26 mouse cellular contexts compared by ENCODE assay signal in the genomic region with DNA sequence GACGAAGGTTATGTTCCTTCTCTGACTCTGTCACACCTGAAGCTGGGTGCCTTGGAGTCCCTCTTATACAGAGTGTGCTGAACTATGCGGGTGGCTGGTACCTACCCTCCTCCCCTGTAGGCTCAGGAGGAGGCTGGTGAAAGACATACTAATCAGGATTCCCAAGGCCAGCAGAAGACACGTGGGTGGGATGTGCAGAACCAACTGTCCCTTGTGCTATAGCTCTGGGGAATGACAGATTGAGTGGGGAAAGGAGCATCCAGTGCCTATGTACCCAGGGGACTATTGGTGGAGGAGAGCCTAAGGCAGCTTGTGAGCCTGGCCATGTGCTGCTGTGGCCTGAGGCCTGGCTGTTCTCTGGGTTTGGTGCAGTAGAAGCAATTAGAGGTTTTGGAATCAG. TPM values are rescaled to one million over a fixed set of nuclear protein-coding genes. Genes with fewer than 3 reads are reported as not detected.
A peak's percentile ranks its signal among the peaks of the same experiment; 100 is the strongest.
DNase-seq lines count a peak whose midpoint lies in the region; ATAC-seq lines count a peak whose summit lies in the region.
"Had no signal": no experiment of that assay in that cellular context is flagged by ENCODE, and none has a peak within 500 bp of the region (broad histone marks: within the 10 kb centered on the region; RNA-seq: fewer than 3 reads in every experiment).

No protein-coding gene starts in this region.

- no peak overlapping the region for H3K4me3 ChIP-seq in kidney, embryonic 14.5 days (ENCODE audit: low read length)
- no peak overlapping the region for H3K4me3 ChIP-seq in kidney, embryonic 16.5 days (ENCODE audit: low read length)
- H3K4me3 ChIP-seq: hindbrain, embryonic 13.5 days; limb, embryonic 10.5 days; midbrain, embryonic 10.5 days; neural tube, embryonic 13.5 days had no signal

- H3K9me3 ChIP-seq in kidney, embryonic 14.5 days (ENCODE audit: control insufficient read depth, low read length) = no peaks in the 10 kb centered on the region
- no peaks in the 10 kb centered on the region for H3K9me3 ChIP-seq in kidney, embryonic 16.5 days (ENCODE audit: low read length)
- H3K9me3 ChIP-seq: hindbrain, embryonic 13.5 days; limb, embryonic 10.5 days; midbrain, embryonic 10.5 days; neural tube, embryonic 13.5 days had no signal

- no peaks in the 10 kb centered on the region for H3K27me3 ChIP-seq in kidney, embryonic 14.5 days (ENCODE audit: control insufficient read depth, insufficient read depth, low read length)
- no peaks in the 10 kb centered on the region for H3K27me3 ChIP-seq in kidney, embryonic 16.5 days (ENCODE audit: insufficient read depth, low read length)
- H3K27me3 ChIP-seq: hindbrain, embryonic 13.5 days; neural tube, embryonic 13.5 days had no signal

- H3K27ac ChIP-seq in kidney, embryonic 14.5 days (ENCODE audit: low read depth, low read length) = no peak overlapping the region
- no peak overlapping the region for H3K27ac ChIP-seq in kidney, embryonic 16.5 days (ENCODE audit: low read length)
- H3K27ac ChIP-seq: hindbrain, embryonic 13.5 days; limb, embryonic 10.5 days; midbrain, embryonic 10.5 days; neural tube, embryonic 13.5 days had no signal

- H3K9ac ChIP-seq in kidney, embryonic 14.5 days (ENCODE audit: low read depth, low read length) = no peak overlapping the region
- H3K9ac ChIP-seq in kidney, embryonic 16.5 days (replicated peaks; ENCODE audit: low read length) = no peak overlapping the region
- H3K9ac ChIP-seq: hindbrain, embryonic 13.5 days; neural tube, embryonic 13.5 days had no signal

- peak; percentile 37 to 56 for DNase-seq in adrenal gland, adult (ENCODE audit: inconsistent age in 2 of 2, low spot score in 1 of 2)
- DNase-seq in adrenal gland, adult 18-20 months (ENCODE audit: low spot score in 2 of 2) = no peak
- peak; percentile 56 to 57 for DNase-seq in right cerebral cortex, adult 2 months (ENCODE audit: low spot score in 2 of 2)
- no peak for DNase-seq in right cerebral cortex, postnatal 14 days
- peak; percentile 46 to 69 for DNase-seq in left cerebral cortex, postnatal 14 days (ENCODE audit: low spot score in 2 of 2)
- DNase-seq in retina, postnatal 1 day = no peak
- DNase-seq: cerebellum, adult 9-11 months; gastrocnemius, postnatal 25 days; heart, postnatal 14 days; kidney, adult 18-20 months; kidney, postnatal 25 days; lung, adult 18-20 months; lung, postnatal 4 days; thymus, postnatal 14 days had no signal

- H3K4me2 ChIP-seq in kidney, embryonic 14.5 days (replicated peaks; ENCODE audit: low read depth, low read length) = no peak overlapping the region
- no peak overlapping the region for H3K4me2 ChIP-seq in kidney, embryonic 16.5 days (replicated peaks; ENCODE audit: low read depth, low read length)
- H3K4me2 ChIP-seq: heart, embryonic 11.5 days; hindbrain, embryonic 13.5 days; neural tube, embryonic 13.5 days had no signal

- no peaks in the 10 kb centered on the region for H3K4me1 ChIP-seq in kidney, embryonic 14.5 days (ENCODE audit: control insufficient read depth, insufficient read depth, low read length)
- H3K4me1 ChIP-seq in kidney, embryonic 16.5 days (ENCODE audit: insufficient read depth, low read length) = no peaks in the 10 kb centered on the region
- H3K4me1 ChIP-seq: hindbrain, embryonic 13.5 days; midbrain, embryonic 10.5 days; neural tube, embryonic 13.5 days had no signal

- intact Hi-C loops in left cerebral cortex, postnatal 14 days (cut with DNase I) = no loop called here

- WGBS in kidney, embryonic 14.5 days = 81% methylated on average over 3 of the region's 3 CpGs
- 75% methylated on average over 3 of the region's 3 CpGs for WGBS in kidney, embryonic 16.5 days

- H3K36me3 ChIP-seq in kidney, embryonic 14.5 days (ENCODE audit: control insufficient read depth, insufficient read depth, low read length) = no peaks in the 10 kb centered on the region
- H3K36me3 ChIP-seq in kidney, embryonic 16.5 days (ENCODE audit: insufficient read depth, low read length) = no peaks in the 10 kb centered on the region
- H3K36me3 ChIP-seq: G1E; hindbrain, embryonic 13.5 days; limb, embryonic 10.5 days; midbrain, embryonic 10.5 days; neural tube, embryonic 13.5 days had no signal

- no peak for ATAC-seq in kidney, embryonic 14.5 days (ENCODE audit: low FRiP score, low TSS enrichment)
- no peak for ATAC-seq in kidney, embryonic 16.5 days (ENCODE audit: low FRiP score, low TSS enrichment)
- ATAC-seq: CD4-positive, CD25-positive, alpha-beta regulatory T cell, adult 4 months had no signal

RNA-seq across cellular contexts. Expression of gene Serpina1f, which starts 9.3 kb away (rescaled TPM):
- not detected for total RNA-seq in adrenal gland, adult 18-20 months (2021)
- total RNA-seq in left cerebral cortex, postnatal 14 days (2021) = not detected
- not detected in 2 replicates for polyA plus RNA-seq in kidney, embryonic 14.5 days (2014; fragmentation: Nextera tagmentation; extraction: Ambion mirVana)
- polyA plus RNA-seq in kidney, embryonic 16.5 days (2015; fragmentation: Nextera tagmentation; extraction: Ambion mirVana) = not detected in 2 replicates
- total RNA-seq: gastrocnemius, postnatal 25 days; heart, postnatal 14 days; monocyte, adult 5-6 weeks had no signal
- polyA plus RNA-seq: CD4-positive, CD25-positive, alpha-beta regulatory T cell, adult 4 months; embryonic facial prominence, embryonic 14.5 days; G1E; heart, embryonic 11.5 days; hindbrain, embryonic 13.5 days; limb, embryonic 10.5 days; midbrain, embryonic 10.5 days; neural tube, embryonic 13.5 days; stomach, embryonic 14.5 days had no signal

RNA-seq across cellular contexts. Expression of gene Serpina16, which starts 10.1 kb away (rescaled TPM):
- not detected for total RNA-seq in adrenal gland, adult 18-20 months (2021)
- not detected for total RNA-seq in left cerebral cortex, postnatal 14 days (2021)
- not detected in 2 replicates for polyA plus RNA-seq in kidney, embryonic 14.5 days (2014; fragmentation: Nextera tagmentation; extraction: Ambion mirVana)
- not detected in 2 replicates for polyA plus RNA-seq in kidney, embryonic 16.5 days (2015; fragmentation: Nextera tagmentation; extraction: Ambion mirVana)
- total RNA-seq: G1E; gastrocnemius, postnatal 25 days; heart, postnatal 14 days; monocyte, adult 5-6 weeks had no signal
- polyA plus RNA-seq: CD4-positive, CD25-positive, alpha-beta regulatory T cell, adult 4 months; embryonic facial prominence, embryonic 14.5 days; G1E; heart, embryonic 11.5 days; hindbrain, embryonic 13.5 days; limb, embryonic 10.5 days; midbrain, embryonic 10.5 days; neural tube, embryonic 13.5 days; stomach, embryonic 14.5 days had no signal

RNA-seq across cellular contexts. Expression of gene Serpina6, which starts 29.0 kb away (rescaled TPM):
- 1 to 10 TPM in 1 of 2 experiments, under 1 TPM in 1; 0.73 to 7.0 TPM for total RNA-seq in adrenal gland, adult 18-20 months (2021)
- not detected for total RNA-seq in left cerebral cortex, postnatal 14 days (2021)
- 0.47 and 0.95 TPM in 2 replicates for polyA plus RNA-seq in kidney, embryonic 14.5 days (2014; fragmentation: Nextera tagmentation; extraction: Ambion mirVana)
- polyA plus RNA-seq in kidney, embryonic 16.5 days (2015; fragmentation: Nextera tagmentation; extraction: Ambion mirVana) = 7.8 and 12.7 TPM in 2 replicates
- total RNA-seq: G1E; gastrocnemius, postnatal 25 days; heart, postnatal 14 days; monocyte, adult 5-6 weeks had no signal
- polyA plus RNA-seq: CD4-positive, CD25-positive, alpha-beta regulatory T cell, adult 4 months; G1E; hindbrain, embryonic 13.5 days; limb, embryonic 10.5 days; midbrain, embryonic 10.5 days had no signal

RNA-seq across cellular contexts. Expression of gene Serpina10, which starts 54.8 kb away (rescaled TPM):
- not detected for total RNA-seq in adrenal gland, adult 18-20 months (2021)
- not detected for total RNA-seq in left cerebral cortex, postnatal 14 days (2021)
- polyA plus RNA-seq in kidney, embryonic 14.5 days (2014; fragmentation: Nextera tagmentation; extraction: Ambion mirVana) = not detected in 2 replicates
- 2.4 and 2.7 TPM in 2 replicates for polyA plus RNA-seq in kidney, embryonic 16.5 days (2015; fragmentation: Nextera tagmentation; extraction: Ambion mirVana)
- total RNA-seq: gastrocnemius, postnatal 25 days; heart, postnatal 14 days; monocyte, adult 5-6 weeks had no signal
- polyA plus RNA-seq: CD4-positive, CD25-positive, alpha-beta regulatory T cell, adult 4 months; embryonic facial prominence, embryonic 14.5 days; G1E; hindbrain, embryonic 13.5 days; limb, embryonic 10.5 days; midbrain, embryonic 10.5 days; neural tube, embryonic 13.5 days had no signal

Comparison
In these comparisons a context has a peak if more than half of its experiments do, and no peak if none do; other contexts are left out.
1. DNase-seq: peak in adrenal gland, adult (2 of 2), right cerebral cortex, adult 2 months (2 of 2) and left cerebral cortex, postnatal 14 days (2 of 2); none in adrenal gland, adult 18-20 months (0 of 2), right cerebral cortex, postnatal 14 days (single experiment) and retina, postnatal 1 day (single experiment).